ENCODE assay signal across 13 mouse cellular contexts in genomic region chr5:25526116-25526515, GRCm38 (mm10). TPM values are rescaled to one million over a fixed set of nuclear protein-coding genes. Genes with fewer than 3 reads are reported as not detected.
DNase-seq lines count a peak whose midpoint lies in the region; ATAC-seq and TF ChIP-seq lines count a peak whose summit lies in the region.
"Had no signal": no experiment of that assay in that cellular context is flagged by ENCODE, and none has a peak within 500 bp of the region (broad histone marks: within the 10 kb centered on the region; RNA-seq: fewer than 3 reads in every experiment).

No protein-coding gene starts in this region.

- TF ChIP-seq EP300 in stomach, postnatal 0 days (optimal IDR thresholded peaks at IDR 0.05): no peak

- H3K9me3 ChIP-seq in embryonic facial prominence, embryonic 14.5 days (ENCODE audit: control insufficient read depth, low read length): no peaks in the 10 kb centered on the region
- H3K9me3 ChIP-seq in embryonic facial prominence, embryonic 10.5 days: no peaks in the 10 kb centered on the region
- no peaks in the 10 kb centered on the region for H3K9me3 ChIP-seq in stomach, postnatal 0 days (ENCODE audit: control insufficient read depth, low read length)
- H3K9me3 ChIP-seq: liver, embryonic 12.5 days; midbrain, embryonic 13.5 days had no signal

- peak; percentile 7 for DNase-seq in embryonic facial prominence, embryonic 14.5 days (ENCODE audit: low spot score)
- DNase-seq in embryonic facial prominence, embryonic 10.5 days (ENCODE audit: low spot score): no peak
- DNase-seq in ovary, postnatal 36 days (ENCODE audit: low spot score): peak; percentile 10
- no peak for DNase-seq in ovary, postnatal 10 days (ENCODE audit: low spot score)
- peak; percentile 64 to 67 for DNase-seq in heart, adult 9 months (ENCODE audit: low spot score in 2 of 2)
- DNase-seq in stomach, postnatal 0 days (ENCODE audit: low spot score): peak; percentile 80
- no peak for DNase-seq in thymus, postnatal 0 days (ENCODE audit: low spot score)
- DNase-seq: retina, postnatal 1 day had no signal

- no peaks in the 10 kb centered on the region for H3K27me3 ChIP-seq in embryonic facial prominence, embryonic 14.5 days (replicated peaks; ENCODE audit: control insufficient read depth, insufficient read depth, low read length)
- H3K27me3 ChIP-seq in embryonic facial prominence, embryonic 10.5 days (replicated peaks; ENCODE audit: low read depth, poor library complexity, severe bottlenecking): no peaks in the 10 kb centered on the region
- H3K27me3 ChIP-seq in stomach, postnatal 0 days (ENCODE audit: control insufficient read depth, insufficient read depth, low read length): no peaks in the 10 kb centered on the region
- H3K27me3 ChIP-seq: liver, embryonic 12.5 days; midbrain, embryonic 13.5 days had no signal

- H3K4me1 ChIP-seq in embryonic facial prominence, embryonic 14.5 days (ENCODE audit: control insufficient read depth, insufficient read depth, low read length): peaks cover 4% of the 10 kb centered on the region; the same call in 1 of the 2 replicates
- peaks cover 30% of the 10 kb centered on the region for H3K4me1 ChIP-seq in embryonic facial prominence, embryonic 10.5 days
- H3K4me1 ChIP-seq in stomach, postnatal 0 days (replicated peaks; ENCODE audit: control insufficient read depth, insufficient read depth): 0 out of 2 replicates have a peak, but pooled peaks cover 2% of the 10 kb centered on the region

- no peak for TF ChIP-seq CTCF in stomach, postnatal 0 days (IDR thresholded peaks at IDR 0.05; ENCODE audit: low read depth)

- H3K4me2 ChIP-seq in embryonic facial prominence, embryonic 14.5 days (ENCODE audit: low read depth, low read length): no peak overlapping the region
- no peak overlapping the region for H3K4me2 ChIP-seq in stomach, postnatal 0 days (replicated peaks; ENCODE audit: low read depth)
- H3K4me2 ChIP-seq: liver, embryonic 12.5 days; midbrain, embryonic 13.5 days had no signal

- no peak overlapping the region for H3K27ac ChIP-seq in embryonic facial prominence, embryonic 14.5 days (replicated peaks; ENCODE audit: low read depth, low read length)
- no peak overlapping the region for H3K27ac ChIP-seq in embryonic facial prominence, embryonic 10.5 days (replicated peaks)
- no peak overlapping the region for H3K27ac ChIP-seq in stomach, postnatal 0 days (replicated peaks)
- H3K27ac ChIP-seq: midbrain, embryonic 13.5 days had no signal

- H3K36me3 ChIP-seq in embryonic facial prominence, embryonic 14.5 days (ENCODE audit: control insufficient read depth, insufficient read depth, low read length): no peaks in the 10 kb centered on the region
- H3K36me3 ChIP-seq in embryonic facial prominence, embryonic 10.5 days (replicated peaks): no peaks in the 10 kb centered on the region
- no peaks in the 10 kb centered on the region for H3K36me3 ChIP-seq in stomach, postnatal 0 days (ENCODE audit: control insufficient read depth, insufficient read depth, low read length)
- H3K36me3 ChIP-seq: liver, embryonic 12.5 days; midbrain, embryonic 13.5 days had no signal

- ATAC-seq in embryonic facial prominence, embryonic 14.5 days (ENCODE audit: low read depth): no peak
- ATAC-seq in stomach, postnatal 0 days (ENCODE audit: low FRiP score, low TSS enrichment): peak; percentile 34
- no peak for ATAC-seq in monocyte, adult 5-6 weeks (replicated peaks; ENCODE audit: insufficient number of reproducible peaks, low FRiP score, low TSS enrichment, poor library complexity, severe bottlenecking)
- ATAC-seq: liver, embryonic 12.5 days; midbrain, embryonic 13.5 days had no signal

- no peak overlapping the region for H3K4me3 ChIP-seq in embryonic facial prominence, embryonic 14.5 days (ENCODE audit: low read depth, low read length)
- H3K4me3 ChIP-seq in embryonic facial prominence, embryonic 10.5 days: no peak overlapping the region
- H3K4me3 ChIP-seq in stomach, postnatal 0 days (ENCODE audit: low read depth, low read length): no peak overlapping the region
- H3K4me3 ChIP-seq: liver, embryonic 12.5 days; midbrain, embryonic 13.5 days had no signal

- H3K9ac ChIP-seq in embryonic facial prominence, embryonic 14.5 days (ENCODE audit: low read depth, low read length): no peak overlapping the region
- H3K9ac ChIP-seq in stomach, postnatal 0 days (ENCODE audit: low read length): no peak overlapping the region
- H3K9ac ChIP-seq: midbrain, embryonic 13.5 days had no signal

- 32% methylated on average over 5 of the region's 5 CpGs for WGBS in embryonic facial prominence, embryonic 14.5 days
- 42% methylated on average over 5 of the region's 5 CpGs for WGBS in embryonic facial prominence, embryonic 10.5 days
- WGBS in stomach, postnatal 0 days: 42% methylated on average over 5 of the region's 5 CpGs

RNA-seq across cellular contexts. Expression of gene Cct8l1, which starts 10.2 kb away (rescaled TPM):
- not detected in 2 replicates for polyA plus RNA-seq in embryonic facial prominence, embryonic 14.5 days (2014; fragmentation: Nextera tagmentation; extraction: Ambion mirVana)
- 0.07 and 0.08 TPM in 2 replicates for polyA plus RNA-seq in embryonic facial prominence, embryonic 10.5 days (2016; fragmentation: Nextera tagmentation; extraction: Ambion mirVana)
- polyA plus RNA-seq in stomach, postnatal 0 days (2015; fragmentation: Nextera tagmentation; extraction: Ambion mirVana): 0.05 and 0.06 TPM in 2 replicates
- total RNA-seq in monocyte, adult 5-6 weeks (2017): not detected in 3 replicates
- 0.10 and 0.22 TPM in 2 replicates for polyA plus RNA-seq in thymus, postnatal 0 days (2015; fragmentation: Nextera tagmentation; extraction: Ambion mirVana)
- total RNA-seq: common myeloid progenitor, adult 5-6 weeks had no signal
- polyA plus RNA-seq: heart, postnatal 0 days had no signal

RNA-seq across cellular contexts. Expression of gene Kmt2c, which starts 27.5 kb away (rescaled TPM):
- 19.9 and 20.0 TPM in 2 replicates for polyA plus RNA-seq in embryonic facial prominence, embryonic 14.5 days (2014; fragmentation: Nextera tagmentation; extraction: Ambion mirVana)
- polyA plus RNA-seq in embryonic facial prominence, embryonic 10.5 days (2016; fragmentation: Nextera tagmentation; extraction: Ambion mirVana): 11.8 and 11.9 TPM in 2 replicates
- 7.6 and 8.3 TPM in 2 replicates for polyA plus RNA-seq in stomach, postnatal 0 days (2015; fragmentation: Nextera tagmentation; extraction: Ambion mirVana)
- 71.9 to 130 TPM (median 77.4 TPM) in 3 replicates for total RNA-seq in monocyte, adult 5-6 weeks (2017)
- 15.2 and 21.4 TPM in 2 replicates for polyA plus RNA-seq in thymus, postnatal 0 days (2015; fragmentation: Nextera tagmentation; extraction: Ambion mirVana)

Comparison
In these comparisons a context has a peak if more than half of its experiments do, and no peak if none do; other contexts are left out.
1. DNase-seq: peak in embryonic facial prominence, embryonic 14.5 days (single experiment), ovary, postnatal 36 days (single experiment), heart, adult 9 months (2 of 2) and stomach, postnatal 0 days (single experiment); none in embryonic facial prominence, embryonic 10.5 days (single experiment), ovary, postnatal 10 days (single experiment) and thymus, postnatal 0 days (single experiment).